Mouse (Mus musculus): ENCODE results near the gene Gm10972.
"Not testable (repeated sequence)": the region's sequence is repeated elsewhere in the genome, so short reads cannot be mapped to it uniquely, and the experiment has no call there.

The Gm10972 gene

DNA sequence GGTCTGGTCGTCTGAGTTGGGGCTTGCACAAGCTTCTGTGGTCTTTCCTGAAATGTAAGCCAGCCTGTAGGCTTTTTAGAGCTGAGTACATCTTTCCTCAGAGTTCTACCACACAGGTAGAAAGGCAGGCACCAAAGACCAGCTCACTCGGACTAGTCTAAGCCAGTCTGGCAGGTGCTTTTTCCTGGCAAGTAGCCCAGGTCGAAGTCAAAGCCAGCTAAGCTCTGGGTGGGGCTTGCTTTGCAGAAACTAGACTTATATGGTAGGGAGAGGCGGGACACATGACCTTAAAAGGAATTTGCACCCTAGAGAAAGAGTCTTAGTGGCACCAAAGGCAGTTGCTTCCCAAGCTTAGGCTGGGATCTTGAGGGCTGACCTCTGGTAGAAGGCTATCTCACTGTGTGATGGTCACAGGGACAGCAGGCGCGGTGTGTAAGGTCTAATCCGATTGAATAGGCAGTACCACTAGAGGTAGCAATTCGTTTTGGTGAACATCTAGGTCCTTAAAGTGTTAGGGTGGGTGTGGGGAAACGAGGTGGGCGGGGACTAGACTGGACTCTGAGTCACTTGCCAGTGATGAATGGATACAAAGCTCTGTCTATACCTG, 16.3 kb downstream of the Gm10972 start:
- DNase-seq (ENCODE audit: low spot score in 2 of 2) = peak in 1 of 2 experiments; percentile 22

- not testable (repeated sequence) for DNase-seq (ENCODE audit: low spot score in 2 of 2)
Measured at GRCm38 (mm10) chr3:94660841-94661240, 17.9 kb downstream of the Gm10972 start.

GRCm38 (mm10) chr3:94665060-94665802, 22.3 kb downstream of the Gm10972 start:
- DNase-seq (ENCODE audit: low spot score in 2 of 2) = not testable (repeated sequence)

- DNase-seq (ENCODE audit: low spot score in 2 of 2) = peak in 1 of 2 experiments; percentile 3
Measured at GRCm38 (mm10) chr3:94665896-94666295, 23.0 kb downstream of the Gm10972 start.

GRCm38 (mm10) chr3:94675101-94675500, 32.2 kb downstream of the Gm10972 start:
- not testable (repeated sequence) for DNase-seq (ENCODE audit: low spot score in 2 of 2)

- DNase-seq (ENCODE audit: low spot score in 2 of 2) = no peak
Measured at GRCm38 (mm10) chr3:94679351-94679841, 36.5 kb downstream of the Gm10972 start.

GRCm38 (mm10) chr3:94680032-94680431, 37.1 kb downstream of the Gm10972 start:
- not testable (repeated sequence) for DNase-seq (ENCODE audit: low spot score in 2 of 2)

DNA sequence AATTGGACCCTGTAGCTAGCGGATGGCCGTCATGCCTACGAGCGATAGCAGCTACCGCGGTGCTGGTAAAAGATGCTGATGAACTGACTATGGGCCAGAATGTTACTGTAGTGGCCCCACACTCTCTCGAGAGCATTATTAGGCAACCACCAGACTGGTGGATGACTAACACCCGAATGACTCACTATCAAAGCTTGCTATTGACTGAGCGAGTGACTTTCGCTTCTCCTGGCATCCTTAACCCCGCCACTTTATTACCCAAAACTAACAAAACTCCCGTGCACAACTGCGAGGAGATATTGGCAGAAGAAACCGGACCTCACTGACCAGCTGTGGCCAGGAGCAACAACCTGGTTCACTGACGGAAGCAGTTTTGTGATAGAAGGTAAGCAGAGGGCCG, 37.9 kb downstream of the Gm10972 start:
- no peak for DNase-seq (ENCODE audit: low spot score in 2 of 2)

DNA sequence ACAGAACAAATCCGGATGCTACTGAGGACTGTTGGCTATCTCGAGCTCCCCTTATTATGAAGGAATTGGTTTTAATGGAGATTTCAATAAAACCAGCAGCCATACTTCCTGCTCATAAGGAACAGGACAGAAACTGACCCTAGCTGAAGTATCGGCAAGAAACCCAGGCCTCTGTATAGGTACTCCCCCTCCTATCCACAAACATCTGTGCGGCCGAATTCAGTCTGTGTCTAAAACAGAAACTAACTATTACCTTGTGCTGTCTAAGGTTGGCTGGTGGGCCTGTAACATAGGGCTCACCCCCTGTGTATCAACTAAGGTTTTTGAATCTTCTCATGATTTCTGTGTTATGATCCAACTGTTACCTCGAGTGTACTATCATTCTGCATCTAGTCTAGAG, 40.7 kb downstream of the Gm10972 start:
- DNase-seq (ENCODE audit: low spot score in 2 of 2) = no peak

DNA sequence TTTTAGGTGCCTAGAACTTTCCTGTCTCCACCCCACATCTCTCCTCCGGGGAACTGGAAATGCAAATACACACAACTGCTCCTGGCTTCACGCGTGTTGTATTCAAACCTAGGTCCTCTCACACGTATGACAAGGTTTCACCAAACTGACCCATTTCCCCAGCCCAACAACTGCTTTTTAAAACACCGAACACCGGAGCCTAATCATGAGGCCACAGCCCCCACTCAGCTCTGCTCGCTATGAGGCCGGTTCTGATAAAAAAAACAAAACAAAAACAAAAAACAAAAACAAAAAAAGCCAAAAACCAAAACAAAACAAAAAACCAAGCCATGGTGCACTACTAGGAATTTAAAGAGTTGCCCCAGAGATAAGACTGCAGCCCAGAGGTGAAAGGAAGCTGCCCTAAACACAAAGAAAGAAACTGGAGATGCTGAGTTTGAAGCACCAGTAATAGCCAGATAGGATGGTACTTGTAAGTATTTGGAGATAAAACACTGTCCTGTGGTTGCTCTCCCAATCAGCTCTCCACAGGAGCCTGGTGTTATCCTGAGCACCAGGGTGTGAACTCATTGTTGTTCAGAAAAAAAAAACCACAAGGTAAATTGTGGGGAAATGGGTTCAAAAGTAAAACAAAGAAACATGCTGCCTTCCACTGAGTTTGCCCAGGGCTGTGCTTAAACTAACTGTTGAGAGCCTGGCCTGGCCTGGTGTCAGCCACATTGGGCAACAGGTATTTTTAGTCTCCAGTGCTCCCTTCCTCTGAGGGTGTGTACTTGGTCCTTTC, 43.3 kb downstream of the Gm10972 start:
- not testable (repeated sequence) for DNase-seq (ENCODE audit: low spot score in 2 of 2)

GRCm38 (mm10) chr3:94688698-94689097, 45.8 kb downstream of the Gm10972 start:
- DNase-seq (ENCODE audit: low spot score in 2 of 2) = not testable (repeated sequence)

- DNase-seq (ENCODE audit: low spot score in 2 of 2) = not testable (repeated sequence)
Measured at GRCm38 (mm10) chr3:94689195-94689594, 46.3 kb downstream of the Gm10972 start.

DNA sequence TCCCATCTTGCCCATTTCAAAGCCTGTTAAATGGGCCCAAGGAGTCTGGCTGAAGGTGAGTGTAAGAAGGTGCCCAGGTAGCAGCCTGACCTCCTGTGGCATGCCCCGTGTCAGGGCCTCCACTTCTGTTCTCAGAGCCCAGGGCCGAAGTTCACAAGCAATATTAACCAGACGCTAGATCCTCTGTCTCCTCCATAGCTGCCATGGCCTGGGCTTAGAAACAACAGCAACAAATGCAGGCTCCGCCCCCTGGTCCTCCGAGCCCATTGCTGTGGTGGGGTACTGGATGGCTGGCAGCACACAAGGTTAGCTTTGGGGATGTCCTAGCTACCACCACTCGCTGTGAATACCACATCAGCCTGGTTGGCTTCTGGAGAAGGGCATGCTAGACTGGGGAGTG, 47.2 kb downstream of the Gm10972 start:
- not testable (repeated sequence) for DNase-seq (ENCODE audit: low spot score in 2 of 2)

DNA sequence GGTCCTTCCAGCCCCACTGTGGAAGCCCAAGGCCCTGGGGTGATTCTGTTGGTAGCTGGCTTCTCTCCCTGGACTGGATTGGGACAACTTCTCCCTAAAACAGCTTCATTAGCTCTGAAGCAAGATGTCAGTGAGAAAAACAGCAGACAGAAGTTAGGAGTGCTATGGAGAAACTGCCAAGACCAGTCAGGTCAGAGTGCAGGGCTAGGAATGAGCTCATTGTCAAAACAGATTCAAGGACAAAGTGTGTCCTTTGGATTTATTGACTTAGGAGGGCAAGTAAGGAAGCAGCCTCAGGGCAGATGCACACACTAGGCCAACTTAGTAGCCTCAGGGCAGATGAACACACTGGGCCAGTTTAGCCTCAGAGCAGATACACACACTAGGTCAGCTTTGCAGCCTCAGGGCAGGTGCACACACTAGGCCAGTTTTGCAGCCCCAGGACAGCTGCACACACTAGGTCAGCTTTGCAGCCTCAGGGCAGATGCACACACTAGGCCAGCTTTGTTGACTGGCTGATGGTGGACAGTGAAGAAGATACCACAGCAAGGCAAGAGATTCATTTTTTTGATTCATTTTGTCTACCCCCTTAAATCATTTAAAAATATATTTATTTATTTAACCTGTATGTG, 47.8 kb downstream of the Gm10972 start:
- DNase-seq (ENCODE audit: low spot score in 2 of 2) = no peak

DNA sequence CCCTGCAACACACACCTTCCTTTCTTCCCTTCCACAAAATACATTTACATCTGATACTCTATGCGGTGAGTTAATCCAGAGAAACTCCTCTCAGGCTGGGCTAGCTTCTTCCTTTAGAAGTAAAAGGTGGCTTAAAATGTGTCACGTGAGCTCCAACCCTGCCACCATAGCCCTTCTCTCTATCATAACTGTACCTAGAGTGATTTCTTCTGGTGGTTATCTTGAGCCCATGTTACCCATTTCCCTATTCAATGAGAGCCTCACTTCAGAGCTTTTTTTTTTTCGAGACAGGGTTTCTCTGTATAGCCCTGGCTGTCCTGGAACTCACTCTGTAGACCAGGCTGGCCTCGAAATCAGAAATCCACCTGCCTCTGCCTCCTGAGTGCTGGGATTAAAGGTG, 48.8 kb downstream of the Gm10972 start:
- not testable (repeated sequence) for DNase-seq (ENCODE audit: low spot score in 2 of 2)
